Mouse (Mus musculus): ENCODE data around the gene Ggt6.
A peak's percentile ranks its signal among the peaks of the same experiment; 100 is the strongest.

The Ggt6 gene

DNA sequence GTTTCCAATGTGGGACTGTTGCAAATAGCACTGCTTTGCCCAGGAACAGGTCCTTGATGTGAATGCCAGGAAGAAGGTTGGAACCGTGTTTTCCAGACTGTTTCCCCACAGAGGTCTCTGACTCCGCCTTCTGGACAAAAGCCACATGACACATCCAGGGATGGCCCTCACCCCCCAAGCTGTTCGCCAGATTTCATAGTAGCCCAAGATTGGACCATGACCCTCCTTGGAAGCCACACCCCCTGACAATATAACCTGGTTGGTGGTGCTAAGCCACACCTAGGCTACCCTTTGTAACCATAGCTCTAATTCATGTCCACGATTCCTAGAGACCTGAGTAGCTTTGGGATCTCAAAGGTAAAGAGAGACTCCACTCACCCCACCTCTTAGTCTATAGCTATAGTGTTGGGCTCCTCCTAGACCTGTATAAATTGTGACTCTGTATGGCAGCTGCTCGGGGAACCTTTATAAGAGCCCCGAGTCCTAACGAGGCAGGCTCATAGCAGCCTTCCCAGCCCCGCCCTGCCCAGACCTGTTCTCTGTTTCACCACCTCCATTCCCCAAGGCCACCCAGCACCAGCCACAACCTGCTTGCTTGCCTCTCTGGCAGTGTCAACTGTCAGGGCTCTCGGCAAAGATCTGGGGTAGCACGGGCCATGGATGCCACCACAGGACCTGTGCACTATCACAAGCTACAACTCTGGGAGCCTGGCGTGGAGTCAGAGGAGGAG is at the start of gene Ggt6:
TSS of gene Ggt6 (plus strand) at position 564 of the 731 bp plus-strand sequence.
- DNase-seq (ENCODE audit: low spot score), result no peak

DNA sequence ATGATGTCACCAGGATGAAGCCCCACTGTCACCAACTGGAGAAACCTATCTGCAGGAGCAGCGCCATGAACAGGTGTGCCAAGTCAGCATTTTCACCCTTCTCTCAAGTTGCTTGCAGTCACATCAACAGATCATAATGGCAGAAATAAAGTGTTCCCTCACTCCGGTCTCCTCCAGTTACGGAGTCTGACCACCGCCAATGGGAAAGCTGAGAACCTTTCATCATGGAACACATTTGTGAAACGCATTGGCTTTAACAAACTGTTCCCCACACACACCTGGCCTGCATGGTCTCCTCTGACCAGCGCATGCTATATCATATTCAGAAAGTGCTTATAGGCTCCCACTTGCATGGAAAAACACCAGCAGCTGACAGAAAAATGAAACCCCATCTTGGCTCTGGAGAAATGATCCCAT is 47.2 kb upstream of the Ggt6 start:
- DNase-seq (ENCODE audit: low spot score), result no peak

DNA sequence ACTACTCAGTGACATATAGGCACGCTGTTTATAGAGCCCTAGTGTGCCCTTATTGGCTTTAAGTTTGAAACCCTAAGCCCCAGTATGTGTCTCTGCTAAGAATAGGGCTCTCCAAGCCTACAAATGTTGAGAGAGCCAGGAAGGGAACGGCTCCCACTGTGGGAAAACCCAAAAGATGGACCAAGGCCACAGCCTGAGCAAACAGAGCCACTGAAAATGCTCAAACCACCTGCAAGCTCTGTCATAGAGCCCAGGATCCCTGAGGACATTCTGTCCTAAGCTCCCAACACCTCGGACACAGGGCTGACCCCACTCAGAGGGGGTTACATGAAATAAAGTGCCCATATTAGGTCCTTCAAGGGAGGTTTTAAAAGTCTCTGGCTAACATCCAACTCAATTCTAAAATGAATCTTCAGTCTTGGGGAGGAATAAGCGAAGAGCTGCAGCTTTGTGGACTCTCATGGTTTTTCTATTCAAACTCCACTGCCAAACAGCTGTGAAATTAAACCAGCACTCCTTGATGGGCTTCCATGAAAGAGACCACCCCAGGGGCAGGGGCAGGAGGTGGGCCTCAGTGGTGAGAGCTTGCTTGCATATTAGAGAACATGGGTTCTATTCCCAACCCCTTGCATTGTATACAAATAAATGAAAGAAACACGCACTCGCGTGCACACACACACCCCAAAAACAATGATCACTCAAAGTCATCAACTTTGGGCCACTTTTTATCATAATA is 45.8 kb upstream of the Ggt6 start:
- no peak for DNase-seq (ENCODE audit: low spot score)

DNA sequence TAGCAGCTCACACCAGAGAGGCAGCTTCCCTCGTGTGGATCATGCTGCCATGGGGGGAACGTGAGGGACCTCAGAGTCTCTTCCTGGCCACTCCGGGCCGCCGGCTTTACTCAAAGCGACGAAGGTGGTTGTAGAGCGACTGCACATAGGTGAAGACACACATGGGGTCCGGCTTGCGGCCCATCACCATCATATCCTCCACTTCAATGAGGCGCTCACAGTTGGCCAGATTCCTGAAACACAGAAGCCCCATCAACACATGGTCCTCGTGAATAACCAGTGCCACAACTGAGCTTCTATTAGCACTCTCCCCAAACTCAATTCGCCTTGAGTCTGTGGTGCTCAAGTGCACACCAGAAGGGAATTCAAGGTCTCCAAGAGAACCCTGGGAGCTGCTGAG is 44.1 kb upstream of the Ggt6 start:
- no peak for DNase-seq (ENCODE audit: low spot score)

GRCm38 (mm10) chr11:72393243-72393642 is 42.1 kb upstream of the Ggt6 start:
- no peak for DNase-seq (ENCODE audit: low spot score)

DNA sequence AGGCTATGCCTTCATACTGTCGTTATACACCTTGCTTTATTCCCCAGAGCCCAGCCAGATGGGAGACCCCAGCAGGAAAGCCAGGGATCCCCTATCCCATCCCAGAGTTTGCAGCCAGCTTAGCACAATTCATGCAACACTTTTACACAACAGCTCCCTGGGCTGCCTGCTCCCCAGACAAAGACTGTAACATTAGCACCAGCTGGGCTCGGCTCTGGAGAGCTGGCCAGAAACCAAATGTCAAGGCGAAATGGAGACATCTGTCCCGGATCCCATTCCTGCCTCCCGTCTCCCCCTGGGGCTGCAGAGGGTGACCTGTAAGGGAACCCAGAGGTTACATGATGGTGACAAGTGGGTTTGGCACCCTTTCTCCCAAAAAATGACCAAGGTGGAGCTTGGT is 41.7 kb upstream of the Ggt6 start:
- peak; percentile 45 for DNase-seq (ENCODE audit: low spot score)

DNA sequence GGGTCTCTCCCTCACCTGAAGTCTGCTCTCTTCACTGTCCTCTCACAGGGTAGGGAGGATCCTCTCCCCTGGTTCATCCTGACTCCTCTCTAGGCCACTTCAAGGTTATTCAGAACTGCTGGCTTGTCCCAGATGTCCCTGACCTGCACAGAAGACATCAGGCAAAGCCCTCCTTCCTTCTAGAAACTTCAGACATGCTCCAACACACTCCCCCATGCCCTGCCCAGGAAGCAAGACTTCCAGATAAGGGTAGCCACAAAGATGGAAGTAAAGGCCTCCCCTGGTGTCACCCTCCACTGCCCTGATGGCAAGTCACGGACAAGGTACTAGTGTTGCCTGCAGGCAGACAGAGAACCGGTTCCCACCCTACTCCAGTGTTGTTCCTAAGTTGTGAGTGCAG is 40.6 kb upstream of the Ggt6 start:
- DNase-seq (ENCODE audit: low spot score), result no peak

DNA sequence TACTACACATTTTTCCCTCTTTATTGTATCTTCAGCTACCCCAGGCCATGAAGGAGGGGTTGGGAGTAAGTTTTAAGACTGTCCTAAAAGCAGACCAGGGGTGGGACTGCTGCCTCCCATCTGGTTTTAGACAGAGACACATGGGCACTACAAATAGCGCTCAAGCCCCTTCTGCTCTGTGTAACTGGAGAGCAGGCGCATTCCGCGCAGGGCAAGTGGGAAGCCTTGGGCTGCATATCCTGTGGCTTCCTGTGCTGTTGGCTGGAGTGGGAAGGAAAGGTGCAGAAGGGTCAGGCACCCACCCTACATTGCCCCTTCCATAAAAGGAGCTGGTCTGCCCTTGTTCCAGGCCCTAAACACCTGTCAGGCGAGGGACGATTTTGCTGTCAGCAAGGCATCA is 39.7 kb upstream of the Ggt6 start:
- no peak for DNase-seq (ENCODE audit: low spot score)

GRCm38 (mm10) chr11:72396621-72397020 is 38.7 kb upstream of the Ggt6 start:
- peak; percentile 37 for DNase-seq (ENCODE audit: low spot score)

GRCm38 (mm10) chr11:72397072-72397471 is 38.3 kb upstream of the Ggt6 start:
- DNase-seq (ENCODE audit: low spot score), result peak; percentile 83

GRCm38 (mm10) chr11:72397811-72398525 is 37.4 kb upstream of the Ggt6 start:
- no peak for DNase-seq (ENCODE audit: low spot score)

DNA sequence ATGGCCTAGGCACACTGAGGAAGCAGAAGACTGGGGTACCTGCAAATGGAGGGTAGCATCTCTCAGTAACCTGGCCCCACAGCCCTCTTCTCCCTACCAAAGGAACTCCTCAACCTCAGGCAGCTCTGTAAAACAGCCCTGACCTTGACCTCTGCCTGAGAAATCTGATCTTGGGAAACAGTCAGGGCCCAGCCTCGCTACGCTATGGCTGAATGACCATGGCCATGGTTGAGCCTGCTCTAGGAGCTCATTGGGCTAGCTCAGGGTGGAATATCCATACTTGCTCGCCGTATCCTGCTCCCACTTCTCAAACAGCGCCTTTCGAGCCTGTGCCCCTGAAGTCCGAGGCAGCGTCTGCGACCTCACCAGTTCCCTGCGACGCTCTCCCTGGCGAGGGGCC is 34.3 kb upstream of the Ggt6 start:
- DNase-seq (ENCODE audit: low spot score), result no peak

- DNase-seq (ENCODE audit: low spot score), result no peak
Measured at GRCm38 (mm10) chr11:72402017-72402416, 33.3 kb upstream of the Ggt6 start.

DNA sequence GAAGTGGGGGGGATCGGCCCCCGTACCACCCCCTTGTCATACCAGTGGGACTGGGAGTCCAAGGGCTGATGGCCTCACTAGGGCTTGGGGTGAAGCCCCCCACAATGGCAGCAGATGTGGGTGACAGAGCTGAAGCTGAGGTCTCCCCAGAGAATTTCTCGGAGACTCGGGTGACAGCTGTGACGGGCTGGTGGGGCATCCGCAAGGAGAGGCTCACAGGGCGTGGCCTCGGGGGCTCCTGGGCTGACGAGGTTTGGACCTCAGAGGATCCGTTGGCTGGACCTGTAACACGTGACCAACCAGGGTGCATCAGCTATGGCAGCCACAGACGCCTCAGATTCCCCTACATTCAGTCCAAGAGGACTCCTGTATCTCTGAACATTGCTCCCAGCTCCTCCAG is 32.4 kb upstream of the Ggt6 start:
- DNase-seq (ENCODE audit: low spot score), result no peak

- no peak for DNase-seq (ENCODE audit: low spot score)
Measured at GRCm38 (mm10) chr11:72405532-72405931, 29.8 kb upstream of the Ggt6 start.

DNA sequence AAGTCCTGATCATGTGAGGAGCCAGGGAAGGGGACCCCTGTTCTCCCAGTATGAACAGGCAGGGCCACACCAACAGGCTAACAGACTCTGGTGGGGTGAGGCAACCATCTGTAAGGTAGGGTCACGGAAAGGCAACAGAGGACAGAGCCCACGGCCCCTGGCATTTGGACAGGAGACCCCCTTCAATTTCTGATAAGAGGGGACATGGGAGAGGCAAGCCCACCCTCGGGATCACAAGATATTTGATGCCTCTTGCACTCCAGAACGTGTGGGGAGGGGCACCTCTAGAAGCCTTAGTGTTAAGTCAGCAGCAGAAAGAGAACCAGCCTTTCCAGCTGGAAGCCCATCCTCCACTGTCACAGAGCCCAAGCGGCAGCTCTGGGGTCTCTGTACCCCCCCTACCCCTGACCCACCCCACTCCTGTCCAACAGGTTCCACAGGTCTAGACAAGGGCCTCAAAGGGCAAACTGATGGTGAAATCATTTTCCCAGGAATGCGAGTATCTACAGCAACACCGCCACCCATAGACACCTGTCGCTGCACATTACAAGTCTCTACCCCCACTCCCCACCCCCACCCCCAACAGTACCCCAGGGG is 29.1 kb upstream of the Ggt6 start:
- DNase-seq (ENCODE audit: low spot score), result peak; percentile 43

DNA sequence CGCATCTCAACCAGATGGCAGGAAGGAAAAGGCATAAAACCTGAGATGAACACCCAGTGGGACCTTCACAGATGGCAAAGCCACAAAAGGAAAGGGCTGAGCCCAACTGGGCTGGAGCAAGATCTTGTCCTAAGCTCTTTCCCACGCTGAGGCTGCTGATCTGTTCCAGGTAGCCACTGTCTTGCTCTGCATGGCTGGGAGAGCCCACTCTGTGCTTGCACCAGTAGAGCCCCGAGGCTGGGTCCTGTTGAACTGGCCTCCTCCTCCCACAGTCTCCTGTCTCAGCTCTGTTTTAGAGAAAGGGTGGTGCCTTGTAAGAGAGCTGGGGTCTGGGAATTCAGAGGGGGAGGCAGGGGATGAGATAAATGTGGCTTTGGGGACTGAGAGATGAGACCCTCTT is 28.2 kb upstream of the Ggt6 start:
- DNase-seq (ENCODE audit: low spot score), result no peak

DNA sequence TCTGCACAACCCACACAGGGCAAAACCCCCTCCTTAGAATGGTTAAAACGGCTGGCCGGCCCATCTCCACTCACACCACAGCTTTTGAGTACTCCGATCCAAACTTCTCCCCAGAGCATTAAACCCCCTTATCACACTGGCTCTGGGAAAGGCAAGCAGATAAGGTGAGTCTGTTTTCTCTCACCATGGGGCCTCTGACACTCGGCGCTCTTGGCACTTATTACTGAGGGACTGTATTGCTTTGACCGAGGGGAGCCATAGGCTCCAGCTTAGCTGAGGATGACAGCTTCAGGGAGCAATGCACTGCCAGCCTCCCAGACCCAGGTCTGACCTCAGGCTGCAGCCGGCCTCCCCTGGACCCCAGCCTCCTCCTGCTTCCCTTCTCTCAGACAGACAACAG is 27.8 kb upstream of the Ggt6 start:
- DNase-seq (ENCODE audit: low spot score), result no peak

DNA sequence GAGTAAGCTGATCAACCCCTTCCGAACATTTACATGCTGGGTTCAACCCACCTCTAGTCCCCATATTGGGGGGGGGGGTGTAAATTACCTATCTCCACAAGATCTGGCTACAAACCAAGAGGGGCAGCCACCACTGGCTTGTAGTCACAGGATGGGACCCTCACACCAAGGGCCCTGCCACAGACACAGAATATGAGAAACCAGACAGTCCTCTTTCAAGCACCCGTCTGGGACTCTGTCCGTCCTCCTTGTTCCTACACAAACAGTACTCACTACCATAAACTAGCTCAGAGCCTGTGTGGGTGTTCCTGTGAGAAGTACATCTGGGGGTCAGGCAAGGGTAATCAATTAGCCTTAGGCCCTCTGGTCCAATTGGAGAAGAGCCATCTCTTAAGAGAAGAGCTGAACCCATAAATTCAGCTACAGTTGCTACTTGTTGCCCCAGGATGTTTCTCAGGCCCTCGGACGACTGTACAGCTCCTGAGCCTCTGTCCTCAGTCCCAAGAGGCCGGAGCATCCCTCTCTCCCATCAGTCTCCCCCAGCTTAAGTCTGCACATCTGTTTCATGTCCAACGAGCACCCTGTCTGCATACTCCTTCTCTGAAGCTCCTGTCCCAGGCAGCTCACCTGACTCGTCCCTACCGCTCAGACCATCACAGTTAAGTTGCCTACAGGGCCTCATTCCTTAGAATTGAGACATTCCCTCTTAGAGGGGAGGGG is 26.7 kb upstream of the Ggt6 start:
- DNase-seq (ENCODE audit: low spot score), result no peak

GRCm38 (mm10) chr11:72409649-72410385 is 25.5 kb upstream of the Ggt6 start:
- DNase-seq (ENCODE audit: low spot score), result no peak

GRCm38 (mm10) chr11:72410521-72411092 is 24.7 kb upstream of the Ggt6 start:
- DNase-seq (ENCODE audit: low spot score), result no peak

Data from lung, postnatal 25 days (tissue).